Mouse (Mus musculus) erythroblast, adult 5-6 weeks (primary cell): ENCODE results near the gene Rnf5. TPM values are rescaled to one million over a fixed set of nuclear protein-coding genes. Genes with fewer than 3 reads are reported as not detected.

Experiments
- ATAC-seq: replicated peaks from 2 replicates; pipeline ENCODE4 v1.8.0; 2016; ENCODE audit warnings: moderate number of reproducible peaks, mild to moderate bottlenecking, moderate TSS enrichment, inconsistent platforms; ENCODE audit not compliant: poor library complexity, low FRiP score, severe bottlenecking
- total RNA-seq, 2 experiments: library from RNA; stranded (forward) in 1 of 2; stranded (reverse) in 1 of 2; fragments of 150-400 nt in 1 of 2; fragments of 200-764, 138-1000 nt in 1 of 2; gene quantifications; 2 replicates each; pipeline versions ENCODE4 v1.2.3 to v1.2.4; 2015 to 2017; ENCODE audit warnings: low replicate concordance in 2 of 2

Rnf5 gene
- total RNA-seq, 2 experiments from 2014 or later, result 4.1 to 30.2 TPM

DNA sequence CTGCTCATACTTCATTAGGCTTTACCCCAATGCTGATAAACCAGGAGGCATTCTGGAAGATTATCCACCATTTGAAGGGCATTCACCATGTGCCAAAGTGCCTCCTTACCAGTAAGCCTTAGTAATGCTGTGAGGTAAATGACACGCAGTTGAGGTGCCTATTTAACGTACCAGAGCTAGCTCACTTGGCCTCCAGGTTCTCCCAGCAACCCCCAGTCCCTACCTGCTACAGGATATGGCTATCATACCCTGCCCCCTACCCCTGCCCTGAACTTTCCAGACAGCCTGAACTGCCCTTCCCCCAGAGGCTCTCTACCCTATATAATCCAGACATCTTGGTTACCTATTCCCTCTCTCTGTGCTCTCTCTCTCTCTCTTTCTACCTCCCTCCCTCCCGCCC is 14.7 kb downstream of the Rnf5 start:
- no peak for ATAC-seq

DNA sequence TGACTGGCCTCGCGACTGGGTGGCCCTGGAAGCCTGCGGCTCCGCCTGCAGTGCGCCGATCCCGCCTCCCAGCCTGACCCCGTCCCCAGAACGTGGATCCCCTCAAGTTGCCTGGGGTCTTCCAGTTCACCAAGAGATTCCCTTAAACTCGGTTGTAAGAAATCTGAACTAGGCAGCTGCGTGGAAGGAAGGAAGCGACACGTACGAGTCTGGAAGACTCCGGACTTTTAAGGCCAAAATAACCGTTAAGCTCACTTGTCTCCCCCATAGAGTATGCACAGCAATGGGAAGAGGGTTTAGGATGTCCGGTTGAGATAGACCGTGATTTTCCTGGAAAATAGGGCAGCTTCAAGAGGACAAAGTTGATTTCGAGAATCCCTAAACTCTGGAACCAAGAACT is 15.7 kb downstream of the Rnf5 start:
- no peak for ATAC-seq

DNA sequence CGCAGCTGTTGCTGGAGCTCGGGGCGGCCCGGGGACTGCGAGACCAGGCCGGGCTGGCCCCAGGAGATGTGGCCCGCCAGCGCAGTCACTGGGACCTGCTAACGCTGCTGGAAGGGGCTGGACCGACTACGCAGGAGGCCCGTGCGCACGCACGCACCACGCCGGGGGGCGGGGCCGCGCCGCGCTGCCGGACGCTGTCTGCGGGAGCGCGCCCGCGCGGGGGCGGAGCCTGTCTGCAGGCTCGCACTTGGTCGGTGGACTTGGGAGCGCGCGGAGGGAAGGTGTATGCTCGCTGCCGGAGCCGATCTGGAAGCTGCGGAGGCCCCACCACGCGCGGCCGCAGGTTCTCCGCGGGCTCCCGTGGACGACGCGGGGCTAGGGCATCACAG is 16.1 kb downstream of the Rnf5 start:
- peak; percentile 77 for ATAC-seq

DNA sequence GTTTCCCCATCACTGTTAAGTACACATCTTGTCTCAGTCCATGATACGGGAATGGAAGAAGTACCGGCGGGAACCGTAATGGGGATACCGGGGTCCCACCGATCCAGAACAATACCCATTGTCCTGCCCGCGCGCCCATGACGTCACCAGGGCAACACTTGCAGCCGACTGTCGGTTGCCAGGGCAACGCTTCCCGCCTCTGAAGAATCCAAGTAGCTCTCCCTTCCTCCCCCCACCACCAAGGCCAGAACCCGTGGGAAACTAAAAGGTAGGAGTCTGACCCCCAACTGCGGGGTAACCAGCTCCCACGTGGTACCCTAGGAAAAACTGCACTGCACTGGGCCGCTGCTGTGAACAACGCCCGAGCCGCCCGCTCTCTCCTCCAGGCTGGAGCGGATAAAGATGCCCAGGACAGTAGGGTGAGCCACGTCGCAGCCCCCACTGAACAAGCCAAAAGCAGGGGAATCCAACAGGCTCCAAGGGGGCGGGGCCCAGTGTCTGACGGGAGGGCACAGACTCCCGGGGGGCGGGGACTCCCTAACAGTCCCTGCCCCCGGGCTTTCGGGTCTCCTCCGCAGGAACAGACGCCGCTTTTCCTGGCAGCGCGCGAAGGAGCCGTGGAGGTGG is 16.6 kb downstream of the Rnf5 start:
- ATAC-seq, result peak; percentile 67

DNA sequence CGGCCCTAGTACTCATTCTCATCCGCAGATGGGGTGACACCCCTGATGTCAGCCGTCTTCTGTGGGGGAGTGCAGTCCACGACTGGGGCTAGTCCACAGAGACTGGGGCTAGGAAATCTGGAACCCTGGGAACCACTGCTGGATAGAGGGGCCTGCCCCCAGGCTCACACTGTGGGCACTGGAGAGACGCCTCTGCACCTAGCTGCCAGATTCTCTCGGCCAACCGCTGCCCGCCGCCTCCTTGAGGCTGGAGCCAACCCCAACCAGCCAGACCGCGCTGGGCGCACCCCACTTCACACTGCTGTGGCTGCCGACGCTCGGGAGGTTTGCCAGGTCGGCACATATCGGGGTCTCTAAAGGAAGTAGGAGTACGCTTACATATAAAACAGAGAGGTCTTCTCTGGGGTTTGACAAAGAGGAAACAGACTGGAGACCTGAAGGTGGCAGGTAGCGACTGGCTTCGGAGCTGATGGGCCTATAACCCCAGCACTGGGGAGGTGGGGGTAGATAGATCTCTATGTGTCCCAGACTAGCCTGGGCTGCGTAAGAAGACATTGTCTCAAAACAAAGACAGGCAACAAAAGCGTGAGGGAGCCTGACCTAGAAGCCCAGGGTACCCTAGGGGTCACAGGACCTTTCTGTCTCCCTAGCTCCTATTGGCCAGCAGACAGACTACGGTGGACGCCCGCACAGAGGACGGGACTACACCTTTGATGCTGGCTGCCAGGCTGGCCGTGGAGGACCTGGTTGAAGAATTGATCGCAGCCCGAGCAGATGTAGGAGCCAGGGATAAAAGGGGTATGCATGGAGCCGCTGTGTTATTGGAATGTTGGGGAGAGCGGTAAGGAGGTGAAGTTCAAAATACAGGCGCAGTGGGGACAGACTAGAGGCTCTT is 17.4 kb downstream of the Rnf5 start:
- ATAC-seq, result no peak

DNA sequence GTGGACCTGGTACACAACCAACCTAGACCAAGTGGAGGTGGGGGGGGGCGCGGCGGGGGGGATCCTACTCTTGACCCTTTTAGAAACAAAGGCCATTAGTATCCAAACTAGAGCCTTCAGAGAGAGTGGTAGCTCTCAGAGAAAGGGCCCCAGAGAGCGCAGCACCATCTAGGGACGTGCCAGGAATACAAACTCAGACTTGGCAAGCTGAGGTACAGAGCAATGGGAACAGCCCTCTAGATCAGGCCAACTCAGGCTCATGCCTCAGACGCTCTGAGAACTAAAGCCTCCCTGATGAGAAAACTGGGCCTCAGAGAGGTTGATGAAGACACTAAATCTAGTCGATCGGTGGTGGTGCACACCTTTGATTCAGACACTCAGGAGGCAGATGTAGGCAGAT is 18.4 kb downstream of the Rnf5 start:
- no peak for ATAC-seq

DNA sequence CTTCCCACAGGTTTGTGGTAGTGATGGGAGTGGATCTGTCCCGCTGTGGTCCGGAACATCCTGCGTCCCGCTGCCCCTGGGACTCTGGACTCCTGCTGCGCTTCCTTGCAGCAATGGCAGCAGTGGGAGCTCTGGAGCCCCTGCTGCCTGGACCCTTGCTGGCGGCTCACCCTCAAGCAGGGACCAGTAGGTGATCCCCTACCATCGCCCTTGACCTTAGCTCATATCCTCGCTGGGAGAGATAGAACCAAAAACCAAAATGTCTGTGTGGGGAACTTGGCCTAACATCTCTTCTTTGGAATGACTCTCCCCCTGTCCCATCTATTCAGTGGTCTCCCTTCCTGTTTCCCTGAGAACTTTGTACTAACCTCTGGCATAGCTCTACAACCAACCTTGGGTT is 19.7 kb downstream of the Rnf5 start:
- no peak for ATAC-seq

DNA sequence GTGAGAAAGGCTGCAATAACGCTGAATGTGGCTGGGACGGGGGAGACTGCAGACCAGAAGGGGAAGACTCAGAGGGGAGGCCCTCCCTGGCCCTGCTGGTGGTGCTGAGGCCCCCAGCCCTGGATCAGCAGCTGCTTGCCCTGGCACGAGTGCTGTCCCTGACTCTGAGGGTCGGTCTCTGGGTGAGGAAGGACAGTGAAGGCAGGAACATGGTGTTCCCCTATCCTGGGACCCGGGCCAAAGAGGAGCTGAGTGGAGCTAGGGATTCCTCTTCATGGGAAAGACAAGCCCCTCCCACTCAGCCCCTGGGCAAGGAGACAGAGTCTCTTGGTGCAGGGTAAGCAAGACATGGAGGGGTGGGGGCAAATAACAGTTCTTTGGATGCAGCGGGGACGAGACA is 20.1 kb downstream of the Rnf5 start:
- no peak for ATAC-seq

DNA sequence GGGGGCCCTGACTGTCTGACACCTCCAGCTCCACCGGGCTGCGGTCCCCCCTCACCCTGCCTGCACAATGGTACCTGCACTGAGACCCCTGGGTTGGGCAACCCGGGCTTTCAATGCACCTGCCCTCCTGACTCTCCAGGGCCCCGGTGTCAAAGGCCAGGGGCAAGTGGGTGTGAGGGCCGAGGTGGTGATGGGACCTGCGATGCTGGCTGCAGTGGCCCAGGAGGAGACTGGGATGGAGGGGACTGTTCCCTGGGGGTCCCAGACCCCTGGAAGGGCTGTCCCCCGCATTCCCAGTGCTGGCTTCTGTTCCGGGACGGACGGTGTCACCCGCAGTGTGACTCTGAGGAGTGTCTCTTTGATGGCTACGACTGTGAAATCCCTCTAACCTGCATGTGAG is 21.0 kb downstream of the Rnf5 start:
- ATAC-seq, result no peak

DNA sequence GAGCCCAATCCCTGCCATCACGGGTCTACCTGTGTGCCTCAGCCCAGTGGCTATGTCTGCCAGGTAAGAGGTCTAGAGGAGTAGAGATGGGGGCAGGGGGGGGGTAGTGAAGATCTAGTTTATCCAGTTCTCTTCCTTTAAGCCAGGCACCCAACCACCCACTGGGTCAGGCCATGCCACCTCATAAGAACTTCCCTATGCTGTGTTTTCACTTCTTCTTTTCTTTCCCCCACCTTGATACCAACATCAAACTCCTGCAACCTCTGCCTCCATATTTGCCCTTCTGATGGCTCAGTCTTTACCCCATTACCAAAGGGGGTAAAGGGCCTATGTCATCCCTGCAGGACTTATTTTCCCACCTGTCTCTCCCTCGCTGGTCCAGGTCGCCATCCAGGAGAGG is 25.4 kb downstream of the Rnf5 start:
- no peak for ATAC-seq

DNA sequence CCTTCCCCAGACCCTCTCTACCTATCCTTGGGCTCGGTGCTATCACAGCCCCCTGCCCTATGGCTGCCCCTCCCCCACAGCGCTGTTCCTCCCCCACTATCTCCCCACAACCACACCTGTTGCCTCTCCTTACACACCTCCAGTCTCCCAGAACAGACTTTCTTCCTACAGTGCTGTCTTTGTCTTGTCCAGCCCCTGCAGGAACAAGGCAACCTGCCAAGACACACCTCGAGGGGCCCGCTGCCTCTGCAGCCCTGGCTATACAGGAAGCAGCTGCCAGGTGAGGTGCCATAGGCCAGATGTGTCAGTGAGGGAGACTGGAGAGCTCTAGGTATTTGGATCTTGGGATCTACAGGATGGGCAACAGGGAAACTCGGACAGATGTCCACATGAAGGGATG is 26.9 kb downstream of the Rnf5 start:
- no peak for ATAC-seq

DNA sequence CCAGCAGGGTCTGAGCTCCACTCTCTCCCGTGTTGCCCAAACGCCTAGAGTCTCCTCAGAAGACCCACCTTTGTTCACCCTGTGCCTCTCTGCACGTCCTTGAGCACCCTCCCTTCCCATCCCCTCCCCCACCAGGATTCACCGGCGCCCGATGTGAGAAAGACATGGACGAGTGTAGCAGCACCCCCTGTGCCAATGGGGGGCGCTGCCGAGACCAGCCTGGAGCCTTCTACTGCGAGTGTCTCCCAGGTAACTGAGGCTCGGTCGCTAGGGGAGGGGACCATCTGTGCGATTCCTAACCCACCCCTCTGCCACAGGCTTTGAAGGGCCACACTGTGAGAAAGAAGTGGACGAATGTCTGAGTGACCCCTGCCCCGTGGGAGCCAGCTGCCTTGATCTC is 31.1 kb downstream of the Rnf5 start:
- ATAC-seq, result no peak

DNA sequence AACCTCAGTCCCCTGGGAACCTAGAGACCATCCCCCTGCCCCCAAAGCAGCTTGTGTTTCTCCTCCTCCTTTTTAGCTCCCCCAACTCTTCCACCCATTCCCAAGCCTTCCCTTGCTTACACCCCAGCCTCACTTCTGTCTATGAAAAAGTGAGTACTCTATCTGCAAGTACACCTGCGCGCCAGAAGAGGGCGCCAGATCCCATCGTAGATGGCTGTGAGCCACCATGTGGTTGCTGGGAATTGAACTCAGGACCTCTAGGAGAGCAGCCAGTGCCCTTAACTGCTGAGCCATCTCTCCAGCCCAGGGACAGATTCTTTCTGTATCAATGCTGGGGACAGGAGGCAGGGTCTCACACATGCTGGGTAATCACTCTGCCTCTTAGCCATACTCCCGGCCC is 31.6 kb downstream of the Rnf5 start:
- peak; percentile 45; the same call in 1 of the 2 replicates for ATAC-seq

DNA sequence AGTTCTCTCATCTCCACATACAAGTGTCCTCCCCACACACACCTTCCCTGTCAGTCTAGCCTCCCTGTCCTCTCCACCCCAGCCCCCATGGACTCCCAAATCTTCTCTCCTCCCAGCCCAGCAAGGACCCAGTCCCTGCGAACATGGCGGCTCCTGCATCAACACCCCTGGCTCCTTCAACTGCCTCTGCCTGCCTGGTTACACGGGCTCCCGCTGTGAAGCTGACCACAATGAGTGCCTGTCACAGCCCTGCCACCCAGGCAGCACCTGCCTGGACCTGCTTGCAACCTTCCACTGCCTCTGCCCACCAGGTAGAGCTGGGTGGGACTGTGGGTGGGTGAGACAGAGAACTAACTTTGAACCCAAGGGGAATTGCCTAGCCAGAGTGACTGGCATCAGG is 33.6 kb downstream of the Rnf5 start:
- ATAC-seq, result no peak

DNA sequence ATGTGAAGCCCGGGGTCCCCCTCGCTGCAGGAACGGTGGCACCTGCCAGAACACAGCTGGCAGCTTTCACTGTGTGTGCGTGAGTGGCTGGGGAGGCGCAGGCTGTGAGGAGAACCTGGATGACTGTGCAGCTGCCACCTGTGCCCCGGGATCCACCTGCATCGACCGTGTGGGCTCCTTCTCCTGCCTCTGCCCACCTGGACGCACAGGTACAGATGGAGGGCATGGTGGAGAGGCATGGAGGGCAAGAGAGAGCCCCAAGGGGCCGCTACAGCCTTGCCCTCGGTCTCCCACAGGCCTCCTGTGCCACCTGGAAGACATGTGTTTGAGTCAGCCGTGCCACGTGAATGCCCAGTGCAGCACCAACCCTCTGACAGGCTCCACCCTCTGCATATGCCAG is 35.1 kb downstream of the Rnf5 start:
- no peak for ATAC-seq

DNA sequence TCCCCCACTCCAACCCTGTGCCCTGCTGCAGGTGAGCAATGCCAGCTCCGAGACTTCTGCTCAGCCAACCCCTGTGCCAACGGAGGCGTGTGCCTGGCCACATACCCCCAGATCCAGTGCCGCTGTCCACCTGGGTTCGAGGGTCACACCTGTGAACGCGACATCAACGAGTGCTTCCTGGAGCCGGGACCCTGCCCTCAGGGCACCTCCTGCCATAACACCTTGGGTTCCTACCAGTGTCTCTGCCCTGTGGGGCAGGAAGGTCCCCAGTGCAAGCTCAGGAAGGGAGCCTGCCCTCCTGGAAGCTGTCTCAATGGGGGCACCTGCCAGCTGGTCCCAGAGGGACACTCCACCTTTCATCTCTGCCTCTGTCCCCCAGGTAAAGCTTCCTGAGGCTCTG is 36.2 kb downstream of the Rnf5 start:
- ATAC-seq, result no peak

DNA sequence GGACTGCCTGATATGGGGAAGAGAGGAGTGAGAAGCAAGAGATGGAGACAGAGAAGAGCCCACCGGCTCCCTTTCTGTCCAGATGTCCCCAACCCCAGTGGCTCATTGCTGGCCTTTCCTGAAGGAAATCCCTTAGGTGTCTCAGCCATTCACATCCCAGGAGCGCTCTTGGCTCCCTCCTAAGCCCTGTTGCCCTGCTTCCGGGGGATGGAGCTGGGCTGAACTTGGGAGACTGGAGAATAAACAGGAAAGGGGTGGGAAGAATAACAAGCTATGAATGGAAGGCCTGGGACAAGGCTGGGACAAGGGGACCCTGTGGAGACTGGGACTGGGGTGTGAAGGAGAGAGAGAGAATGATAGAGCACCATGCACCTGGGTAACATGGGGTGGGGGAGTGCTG is 38.7 kb downstream of the Rnf5 start:
- no peak for ATAC-seq

DNA sequence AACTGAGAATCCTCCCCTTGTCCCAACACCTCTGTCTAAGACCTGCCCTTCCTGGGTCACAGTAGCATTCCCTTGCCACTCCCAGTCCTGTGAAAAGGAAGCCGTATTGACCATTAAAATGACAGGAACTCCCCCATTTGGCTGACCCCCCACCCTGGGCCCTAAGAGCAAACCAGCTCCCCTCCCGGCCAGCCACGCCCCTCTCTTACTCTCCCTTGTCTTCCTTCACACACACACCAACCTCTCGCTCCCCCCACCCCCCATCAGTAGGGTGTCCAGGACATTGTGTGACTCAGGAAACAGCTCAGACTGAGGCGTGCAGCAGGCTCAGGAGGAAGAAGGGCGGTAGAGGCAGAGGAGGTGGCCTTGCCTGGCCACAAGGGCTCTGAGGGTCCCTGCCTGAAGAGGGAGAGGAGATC is 39.5 kb downstream of the Rnf5 start, which contains the start of gene Notch4:
TSS of gene Notch4 (plus strand) at position 266 of the 419 bp plus-strand sequence.
- ATAC-seq, result no peak

DNA sequence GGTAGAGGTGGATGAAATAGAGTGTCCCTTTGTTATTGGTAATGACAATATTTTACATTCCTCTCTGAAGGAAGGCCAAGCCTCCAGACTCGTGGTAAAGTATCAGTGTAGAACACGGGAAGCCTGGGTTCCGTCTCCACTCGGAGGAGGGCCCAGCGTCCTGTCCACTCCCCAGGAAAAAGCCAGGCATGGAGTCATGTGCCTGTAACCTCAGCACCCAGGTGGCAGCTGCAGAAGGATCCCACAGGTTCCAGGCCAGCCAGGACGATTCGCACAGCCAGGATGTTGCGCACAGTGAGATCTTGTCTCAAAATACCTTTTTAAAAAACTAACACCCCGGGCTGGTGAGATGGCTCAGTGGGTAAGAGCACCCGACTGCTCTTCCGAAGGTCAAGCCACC is 40.1 kb downstream of the Rnf5 start:
- ATAC-seq, result no peak

DNA sequence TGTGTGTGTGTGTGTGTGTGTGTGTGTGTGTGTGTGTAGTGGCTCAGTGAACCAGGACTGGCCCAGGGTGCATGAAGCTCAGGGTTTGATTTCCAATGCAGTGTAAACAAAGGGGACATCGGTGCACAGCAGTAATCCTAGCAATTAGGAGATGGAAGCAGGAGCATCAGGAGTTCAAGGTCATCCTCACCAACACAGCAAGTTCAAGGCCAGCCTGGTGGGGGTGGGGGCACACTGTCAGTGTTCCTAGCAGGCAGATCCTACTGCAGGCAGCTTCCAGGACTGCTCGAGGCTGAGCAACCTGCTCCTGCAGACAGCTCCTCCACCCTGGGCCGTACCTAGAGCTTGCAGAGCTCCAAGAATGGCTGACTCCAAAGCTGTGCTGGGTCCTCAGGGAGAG is 40.9 kb downstream of the Rnf5 start:
- ATAC-seq, result no peak

DNA sequence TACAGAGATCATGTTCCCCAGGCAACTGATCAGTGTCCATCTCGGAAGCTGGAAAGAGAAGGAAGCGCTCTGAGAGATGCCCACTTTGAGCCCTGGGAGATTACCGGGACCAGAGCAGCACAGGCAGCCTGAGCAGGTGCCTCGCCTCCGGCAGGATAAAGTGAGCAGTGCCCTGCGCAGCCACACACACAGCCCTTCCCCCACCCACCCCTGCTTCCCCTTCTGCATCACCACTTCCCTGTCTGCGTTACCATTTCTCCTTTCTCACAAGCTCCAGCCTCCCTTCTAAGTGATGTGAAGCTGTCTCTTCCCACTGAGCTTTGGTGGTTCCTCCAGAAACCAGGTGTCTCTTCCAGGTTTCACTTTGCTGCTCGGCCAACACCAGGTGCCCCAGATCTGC is 42.3 kb downstream of the Rnf5 start:
- ATAC-seq, result no peak
